Mouse (Mus musculus) bone marrow, adult 2 months (tissue): ENCODE measurements around the gene Them7.

Source experiments
- CTCF ChIP-seq: fragments of 200-500 bp; IDR thresholded peaks from 2 replicates; pipeline ENCODE4 v1.5.1; 2011; ENCODE audit warnings: low read length, control low read depth; ENCODE audit not compliant: control insufficient read depth, insufficient read depth
- POLR2A ChIP-seq: fragments of 200-500 bp; IDR thresholded peaks from 2 replicates; pipeline ENCODE4 v1.6.1; 2011; ENCODE audit warnings: low read depth, mild to moderate bottlenecking, control low read depth, low read length, borderline replicate concordance; ENCODE audit not compliant: control insufficient read depth

DNA sequence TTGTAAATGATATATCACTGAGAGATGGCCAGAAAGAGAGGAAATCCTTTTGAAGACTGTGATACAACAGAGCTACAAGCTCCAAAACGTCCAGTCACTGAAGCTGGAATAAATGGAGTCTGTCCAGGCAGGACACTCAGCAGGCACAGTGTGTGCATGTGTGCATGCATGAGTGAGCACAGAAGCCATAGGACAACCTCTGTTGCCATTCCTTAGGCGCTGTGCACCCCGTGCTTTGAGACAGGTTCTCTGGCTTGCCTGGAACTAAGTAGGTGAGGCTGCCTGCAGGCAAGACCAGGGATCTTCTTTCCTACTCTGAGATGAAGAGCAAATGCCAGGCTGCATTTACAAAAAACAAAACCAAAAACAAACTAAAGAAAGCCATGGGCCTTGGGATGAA is 160.9 kb downstream of the Them7 start:
- TF ChIP-seq POLR2A (no peak), CTCF (no peak)
